Mouse (Mus musculus) hindbrain, postnatal 0 days (tissue): ENCODE measurements around the gene Hist4h4. TPM values are rescaled to one million over a fixed set of nuclear protein-coding genes. Genes with fewer than 3 reads are reported as not detected.

Source experiments
- ATAC-seq: fragments of 200-750 bp; cut with Nextera tagmentation; 2 replicates; pipeline ENCODE4 v1.8.0; 2017; ENCODE audit warnings: mild to moderate bottlenecking, moderate TSS enrichment, moderate library complexity
- DNase-seq: peaks from one replicate; pipeline ENCODE4 v3.0.0-alpha.2; 2015; ENCODE audit warnings: low spot score
- H3K27ac ChIP-seq: fragments of 300-500 bp; sonication (generic); 2 replicates; pipeline ENCODE4 v1.5.1; 2014; ENCODE audit warnings: mild to moderate bottlenecking
- H3K27me3 ChIP-seq: fragments of 300-500 bp; sonication (generic); 2 replicates; pipeline ENCODE4 v1.6.1; 2014; ENCODE audit warnings: low read length, mixed read lengths; ENCODE audit not compliant: insufficient read depth
- H3K36me3 ChIP-seq: fragments of 300-500 bp; sonication (generic); 2 replicates; pipeline ENCODE4 v1.6.1; 2014; ENCODE audit warnings: low read length, mixed read lengths; ENCODE audit not compliant: insufficient read depth
- H3K4me1 ChIP-seq: fragments of 300-500 bp; sonication (generic); 2 replicates; pipeline ENCODE4 v1.6.1; 2014; ENCODE audit warnings: antibody characterized with exemption, low read length, mixed read lengths; ENCODE audit not compliant: insufficient read depth
- H3K4me2 ChIP-seq: fragments of 300-500 bp; sonication (generic); 2 replicates; pipeline ENCODE4 v1.6.1; 2014; ENCODE audit warnings: low read depth, mild to moderate bottlenecking, low read length, moderate library complexity, mixed read lengths
- H3K4me3 ChIP-seq: fragments of 300-500 bp; sonication (generic); 2 replicates; pipeline ENCODE4 v1.5.1; 2014; ENCODE audit warnings: low read length
- H3K9ac ChIP-seq: fragments of 300-500 bp; sonication (generic); replicated peaks from 2 replicates; pipeline ENCODE4 v1.6.1; 2014; ENCODE audit warnings: mild to moderate bottlenecking, low read length, moderate library complexity, mixed read lengths
- H3K9me3 ChIP-seq: fragments of 300-500 bp; sonication (generic); 2 replicates; pipeline ENCODE4 v1.6.1; 2016; ENCODE audit warnings: low read length, mixed read lengths
- CTCF ChIP-seq: IDR thresholded peaks from 2 replicates; pipeline ENCODE4 v1.5.1; 2016; ENCODE audit warnings: antibody characterized with exemption, control low read depth, low read depth
- WGBS: fragments of 180-500 bp; shearing (Covaris S2); extraction: QIAGEN DNeasy Blood & Tissue Kit; methylation state at CpG from one replicate; pipeline ENCODE4 v1.1.7; 2014; 5-methylcytosine and 5-hydroxymethylcytosine counted together
- polyA plus RNA-seq: library from polyadenylated mRNA; unstranded; fragments of >200 nt; fragmentation: Nextera tagmentation; extraction: Ambion mirVana; gene quantifications from 2 replicates; pipeline ENCODE4 v1.2.1, GENCODE M21; 2015
- total RNA-seq: library from RNA; depleted of rRNA; stranded (reverse); fragments of >200 nt; gene quantifications from 2 replicates; pipeline ENCODE4 v1.2.3, GENCODE M21; 2014

Hist4h4 gene
- total and polyA plus RNA-seq, 2 experiments from 2014 or later, result 0.39 to 80.5 TPM

GRCm38 (mm10) chr6:136808014-136808417 is 3.8 kb upstream of the Hist4h4 start, which contains the start of gene H2afj:
Gene H2afj, plus strand, starts transcription at chr6:136808244.
- ATAC-seq (peak; percentile 89), DNase-seq (peak; percentile 97)
- Histone ChIP-seq H3K9me3 (no peaks in the 10 kb centered on the region), H3K4me2 (peak within 1 kb of the TSS; percentile 95), H3K4me3 (peak within 1 kb of the TSS; percentile 66), H3K27ac (peak within 1 kb of the TSS; percentile 75), H3K9ac (peak within 1 kb of the TSS; percentile 66), H3K36me3 (peaks cover 7% of the 10 kb centered on the region; the same call in 1 of the 2 replicates), H3K27me3 (no peaks in the 10 kb centered on the region), H3K4me1 (peaks cover 11% of the 10 kb centered on the region)
- TF ChIP-seq CTCF, result no peak
- WGBS, result under 1% methylated on average over 34 of the region's 34 CpGs

- peak overlapping the region; percentile 70; the same call in 1 of the 2 replicates for H3K27ac ChIP-seq
- 26% methylated on average over 18 of the region's 18 CpGs for WGBS
- peak; percentile 37 for ATAC-seq
- H3K9me3 ChIP-seq, result no peaks in the 10 kb centered on the region
- peak overlapping the region; percentile 66 for H3K4me3 ChIP-seq
- peaks cover 7% of the 10 kb centered on the region; the same call in 1 of the 2 replicates for H3K36me3 ChIP-seq
- TF ChIP-seq CTCF, result no peak
- peak overlapping the region; percentile 95 for H3K4me2 ChIP-seq
- peaks cover 11% of the 10 kb centered on the region for H3K4me1 ChIP-seq
- no peak for DNase-seq
- H3K9ac ChIP-seq, result 0 out of 2 replicates have a peak overlapping the region, but pooled peaks have one; percentile 34
- H3K27me3 ChIP-seq, result no peaks in the 10 kb centered on the region
Measured at GRCm38 (mm10) chr6:136807395-136808013, 3.3 kb upstream of the Hist4h4 start.

- TF ChIP-seq CTCF, result no peak
- Histone ChIP-seq H3K4me3 (no peak overlapping the region), H3K27me3 (no peaks in the 10 kb centered on the region), H3K9me3 (no peaks in the 10 kb centered on the region), H3K27ac (no peak overlapping the region), H3K9ac (no peak overlapping the region), H3K4me1 (peaks cover 11% of the 10 kb centered on the region), H3K4me2 (no peak overlapping the region), H3K36me3 (peaks cover 2% of the 10 kb centered on the region; the same call in 1 of the 2 replicates)
- WGBS, result 75% methylated on average over 5 of the region's 5 CpGs
- no peak for DNase-seq
- no peak for ATAC-seq
Measured at GRCm38 (mm10) chr6:136806819-136807218, 2.6 kb upstream of the Hist4h4 start.

GRCm38 (mm10) chr6:136805409-136805775 is 1.2 kb upstream of the Hist4h4 start:
- WGBS, result 92% methylated on average over 1 of the region's 1 CpGs
- Histone ChIP-seq H3K4me2 (no peak overlapping the region), H3K27ac (no peak overlapping the region), H3K4me1 (peaks cover 11% of the 10 kb centered on the region), H3K4me3 (no peak overlapping the region), H3K27me3 (no peaks in the 10 kb centered on the region), H3K9me3 (no peaks in the 10 kb centered on the region), H3K36me3 (no peaks in the 10 kb centered on the region), H3K9ac (no peak overlapping the region)
- no peak for TF ChIP-seq CTCF
- ATAC-seq (no peak), DNase-seq (no peak)

GRCm38 (mm10) chr6:136804705-136805408 is 642 bp upstream of the Hist4h4 start:
- no peak for ATAC-seq
- Histone ChIP-seq H3K9me3 (no peaks in the 10 kb centered on the region), H3K4me1 (peaks cover 11% of the 10 kb centered on the region), H3K27me3 (no peaks in the 10 kb centered on the region), H3K4me2 (peak overlapping the region; percentile 84), H3K9ac (peak overlapping the region; percentile 83), H3K4me3 (peak overlapping the region; percentile 82), H3K36me3 (no peaks in the 10 kb centered on the region), H3K27ac (peak overlapping the region; percentile 99)
- DNase-seq, result no peak
- WGBS, result 30% methylated on average over 9 of the region's 9 CpGs
- TF ChIP-seq CTCF, result no peak

GRCm38 (mm10) chr6:136803093-136803738 is 999 bp downstream of the Hist4h4 start:
- 23% methylated on average over 12 of the region's 12 CpGs for WGBS
- H3K36me3 ChIP-seq, result no peaks in the 10 kb centered on the region
- H3K9ac ChIP-seq, result peak overlapping the region; percentile 83
- peak overlapping the region; percentile 82 for H3K4me3 ChIP-seq
- peak overlapping the region; percentile 99 for H3K27ac ChIP-seq
- H3K27me3 ChIP-seq, result no peaks in the 10 kb centered on the region
- ATAC-seq (peak; percentile 1; the same call in 1 of the 2 replicates), DNase-seq (no peak)
- H3K4me2 ChIP-seq, result peak overlapping the region; percentile 84
- H3K9me3 ChIP-seq, result no peaks in the 10 kb centered on the region
- no peak for TF ChIP-seq CTCF
- no peaks in the 10 kb centered on the region for H3K4me1 ChIP-seq
